ENCODE assay signal across 21 mouse cellular contexts in genomic region chr11:94850129-94850528, GRCm38 (mm10).
DNase-seq lines count a peak whose midpoint lies in the region; ATAC-seq and TF ChIP-seq lines count a peak whose summit lies in the region.
"Had no signal": no experiment of that assay in that cellular context is flagged by ENCODE, and none has a peak within 500 bp of the region (broad histone marks: within the 10 kb centered on the region; RNA-seq: fewer than 3 reads in every experiment).

No protein-coding gene starts in this region.

- H3K4me1 ChIP-seq in hindbrain, postnatal 0 days (ENCODE audit: insufficient read depth, low read length), result no peaks in the 10 kb centered on the region
- H3K4me1 ChIP-seq in hindbrain, embryonic 13.5 days (replicated peaks), result no peaks in the 10 kb centered on the region
- H3K4me1 ChIP-seq in liver, embryonic 12.5 days, result no peaks in the 10 kb centered on the region; the same call in 1 of the 2 replicates
- H3K4me1 ChIP-seq: forebrain, embryonic 12.5 days; heart, embryonic 10.5 days; hindbrain, embryonic 12.5 days had no signal

- intact Hi-C loops in left cerebral cortex, adult 2 months (cut with DNase I), result no loop called here
- intact Hi-C loops in left cerebral cortex, postnatal 36 days (cut with DNase I), result no loop called here

- no peak overlapping the region for H3K27ac ChIP-seq in hindbrain, postnatal 0 days
- H3K27ac ChIP-seq in hindbrain, embryonic 13.5 days, result no peak overlapping the region
- H3K27ac ChIP-seq in left cerebral cortex, adult 2 months, result no peak overlapping the region
- no peak overlapping the region for H3K27ac ChIP-seq in liver, embryonic 12.5 days
- H3K27ac ChIP-seq: embryonic facial prominence, embryonic 12.5 days; forebrain, embryonic 12.5 days; heart, embryonic 10.5 days; hindbrain, embryonic 12.5 days had no signal

- no peak overlapping the region for H3K4me2 ChIP-seq in hindbrain, postnatal 0 days (ENCODE audit: low read depth, low read length)
- no peak overlapping the region for H3K4me2 ChIP-seq in hindbrain, embryonic 13.5 days
- no peak overlapping the region for H3K4me2 ChIP-seq in liver, embryonic 12.5 days
- H3K4me2 ChIP-seq: embryonic facial prominence, embryonic 12.5 days; forebrain, embryonic 12.5 days; hindbrain, embryonic 12.5 days had no signal

- no peaks in the 10 kb centered on the region for H3K9me3 ChIP-seq in hindbrain, postnatal 0 days (ENCODE audit: low read length)
- H3K9me3 ChIP-seq in hindbrain, embryonic 13.5 days, result no peaks in the 10 kb centered on the region
- no peaks in the 10 kb centered on the region for H3K9me3 ChIP-seq in liver, embryonic 12.5 days (replicated peaks)
- H3K9me3 ChIP-seq: embryonic facial prominence, embryonic 12.5 days; forebrain, embryonic 12.5 days; heart, embryonic 10.5 days; hindbrain, embryonic 12.5 days had no signal

- peak; percentile 9; the same call in 1 of the 2 replicates for TF ChIP-seq CTCF in hindbrain, postnatal 0 days (IDR thresholded peaks at IDR 0.05; ENCODE audit: low read depth)
- peak; percentile 2; the same call in 1 of the 2 replicates for TF ChIP-seq CTCF in left cerebral cortex, adult 2 months (IDR thresholded peaks at IDR 0.05)

- no peak for ATAC-seq in hindbrain, postnatal 0 days
- no peak for ATAC-seq in hindbrain, embryonic 13.5 days (ENCODE audit: low FRiP score)
- ATAC-seq in liver, embryonic 12.5 days, result no peak
- ATAC-seq: forebrain, embryonic 16.5 days had no signal

- H3K9ac ChIP-seq in hindbrain, postnatal 0 days (replicated peaks; ENCODE audit: low read length), result no peak overlapping the region
- H3K9ac ChIP-seq in hindbrain, embryonic 13.5 days, result no peak overlapping the region
- H3K9ac ChIP-seq in liver, embryonic 12.5 days, result no peak overlapping the region
- H3K9ac ChIP-seq: embryonic facial prominence, embryonic 12.5 days; forebrain, embryonic 12.5 days; hindbrain, embryonic 12.5 days had no signal

- no peak for DNase-seq in hindbrain, postnatal 0 days (ENCODE audit: low spot score)
- no peak for DNase-seq in left cerebral cortex, adult 2 months (ENCODE audit: extremely low spot score in 1 of 2, low spot score in 2 of 2)
- no peak for DNase-seq in left cerebral cortex, postnatal 36 days (ENCODE audit: low spot score in 2 of 2)
- peak; percentile 12 for DNase-seq in MN1 (ENCODE audit: low spot score)
- DNase-seq in c-Kit-positive CD71-positive TER-119-positive erythroid progenitor cells, embryonic 14.5 days (ENCODE audit: low spot score), result peak; percentile 9
- DNase-seq: adrenal gland, adult 8-10 months; adrenal gland, postnatal 36 days; cerebellum, adult 11 months; cerebellum, adult 8-10 months; cerebellum, postnatal 14 days; gastrocnemius, postnatal 10 days; heart, adult 18-20 months; heart, postnatal 10 days; heart, postnatal 4 days had no signal

- H3K36me3 ChIP-seq in hindbrain, postnatal 0 days (ENCODE audit: insufficient read depth, low read length), result no peaks in the 10 kb centered on the region
- H3K36me3 ChIP-seq in hindbrain, embryonic 13.5 days, result no peaks in the 10 kb centered on the region
- no peaks in the 10 kb centered on the region for H3K36me3 ChIP-seq in liver, embryonic 12.5 days
- H3K36me3 ChIP-seq: embryonic facial prominence, embryonic 12.5 days; forebrain, embryonic 12.5 days; heart, embryonic 10.5 days; hindbrain, embryonic 12.5 days had no signal

- no peaks in the 10 kb centered on the region for H3K27me3 ChIP-seq in hindbrain, postnatal 0 days (ENCODE audit: insufficient read depth, low read length)
- H3K27me3 ChIP-seq in hindbrain, embryonic 13.5 days, result no peaks in the 10 kb centered on the region
- H3K27me3 ChIP-seq in liver, embryonic 12.5 days (replicated peaks), result 0 out of 2 replicates have a peak, but pooled peaks cover 5% of the 10 kb centered on the region
- H3K27me3 ChIP-seq: embryonic facial prominence, embryonic 12.5 days; forebrain, embryonic 12.5 days; hindbrain, embryonic 12.5 days had no signal

- H3K4me3 ChIP-seq in hindbrain, postnatal 0 days (ENCODE audit: low read length), result no peak overlapping the region
- no peak overlapping the region for H3K4me3 ChIP-seq in hindbrain, embryonic 13.5 days
- H3K4me3 ChIP-seq in left cerebral cortex, adult 2 months, result no peak overlapping the region
- H3K4me3 ChIP-seq in liver, embryonic 12.5 days, result no peak overlapping the region
- H3K4me3 ChIP-seq: embryonic facial prominence, embryonic 12.5 days; forebrain, embryonic 12.5 days; heart, embryonic 10.5 days; hindbrain, embryonic 12.5 days had no signal

- WGBS in hindbrain, postnatal 0 days, result 91% methylated on average over 3 of the region's 3 CpGs
- WGBS in hindbrain, embryonic 13.5 days, result 87% methylated on average over 3 of the region's 3 CpGs
- WGBS in liver, embryonic 12.5 days (ENCODE audit: insufficient replicate concordance), result 67% methylated on average over 3 of the region's 3 CpGs

Comparison
In these comparisons a context has a peak if more than half of its experiments do, and no peak if none do; other contexts are left out.
1. DNase-seq: peak in MN1 (single experiment) and c-Kit-positive CD71-positive TER-119-positive erythroid progenitor cells, embryonic 14.5 days (single experiment); none in hindbrain, postnatal 0 days (single experiment), left cerebral cortex, adult 2 months (0 of 2) and left cerebral cortex, postnatal 36 days (0 of 2).